Mouse (Mus musculus) G1E (cell line): ENCODE measurements at regions not wholly inside any gene's neighbourhood (a gene's known extent, or its start where the extent isn't known, plus 50 kb on each side); places are given as distances from the start of the nearest gene placed in this dataset.

Source experiments
- CTCF ChIP-seq: IDR thresholded peaks from 2 replicates; pipeline ENCODE4 v1.5.1; 2012; ENCODE audit warnings: low read depth, low read length, inconsistent platforms, mixed read lengths
- GATA1 ChIP-seq: IDR thresholded peaks from 2 replicates; pipeline ENCODE4 v1.6.1; 2012; ENCODE audit warnings: borderline replicate concordance, low read length, inconsistent platforms, mixed read lengths
- POLR2AphosphoS5 ChIP-seq: IDR thresholded peaks from 2 replicates; pipeline ENCODE4 v1.6.1; 2012; ENCODE audit warnings: low read depth, low read length, inconsistent platforms; ENCODE audit not compliant: insufficient replicate concordance
- TAL1 ChIP-seq: conservative IDR thresholded peaks from 2 replicates; pipeline ENCODE4 v1.6.1; 2012; ENCODE audit warnings: low read depth, low read length, inconsistent platforms, mixed read lengths

DNA sequence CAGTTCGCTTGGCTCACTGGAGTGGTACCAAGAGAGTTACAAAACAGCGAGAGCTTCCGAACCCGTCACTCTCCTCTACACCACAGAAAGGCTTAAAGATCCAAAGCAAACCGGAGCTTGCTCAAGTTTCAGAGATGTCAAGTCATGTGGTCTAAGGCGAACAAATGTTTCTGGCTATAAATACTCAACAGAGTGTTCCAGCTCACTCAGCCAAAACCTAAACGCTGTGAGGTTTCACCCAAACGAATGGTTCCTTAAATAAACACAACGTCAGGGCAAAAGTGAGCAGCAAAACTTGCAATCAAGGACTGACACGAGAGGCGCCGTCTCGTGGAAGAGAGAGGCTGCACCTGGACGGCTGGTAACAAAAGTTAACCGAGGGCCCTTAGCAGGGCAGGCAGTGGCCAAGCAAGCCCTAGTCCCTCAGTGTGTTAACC, 227.2 kb downstream of the Lpin1 start:
- TF ChIP-seq CTCF = no peak
- TF ChIP-seq GATA1 = no peak
- TF ChIP-seq TAL1 = no peak
- no peak for TF ChIP-seq POLR2AphosphoS5
